Mouse (Mus musculus) CH12.LX (cell line): ENCODE data around the gene A930033H14Rik. TPM values are rescaled to one million over a fixed set of nuclear protein-coding genes. Genes with fewer than 3 reads are reported as not detected.

Experiments used
- DNase-seq: peaks from one replicate; pipeline ENCODE4 v3.0.0-alpha.2; 2013; ENCODE audit errors: extremely low read depth
- H3K27ac ChIP-seq: 2 replicates; pipeline ENCODE4 v1.5.1; 2012; ENCODE audit warnings: low read depth, mild to moderate bottlenecking, control low read depth, moderate library complexity; ENCODE audit not compliant: insufficient read depth
- H3K27me3 ChIP-seq: replicated peaks from 2 replicates; pipeline ENCODE3; 2012; ENCODE audit warnings: inconsistent platforms
- H3K36me3 ChIP-seq, 2 experiments: replicated peaks in 1 of 2; 2 replicates each; pipeline versions ENCODE3 to v1.6.1; 2012; ENCODE audit warnings: inconsistent platforms in 1 of 2, low read length in 1 of 2, mild to moderate bottlenecking in 1 of 2, mixed read lengths in 1 of 2, moderate library complexity in 1 of 2; ENCODE audit not compliant: control insufficient read depth in 1 of 2, insufficient read depth in 1 of 2
- H3K4me1 ChIP-seq, 2 experiments: 2 replicates each; pipeline ENCODE4 v1.6.1; 2012; ENCODE audit warnings: inconsistent platforms in 1 of 2, moderate library complexity in 1 of 2; ENCODE audit not compliant: insufficient read depth in 2 of 2, control insufficient read depth in 1 of 2
- H3K4me2 ChIP-seq: 2 replicates; pipeline ENCODE4 v1.6.1; 2012; ENCODE audit warnings: low read depth, mild to moderate bottlenecking, control low read depth; ENCODE audit not compliant: poor library complexity, insufficient read depth, severe bottlenecking
- H3K4me3 ChIP-seq, 3 experiments: fragments of 150-350 bp in 1 of 3; sonication (generic) in 1 of 3; replicated peaks in 1 of 3; 2 replicates each; pipeline versions ENCODE3 to v1.5.1; 2011 to 2012; ENCODE audit warnings: low read depth in 2 of 3, low read length in 2 of 3, mild to moderate bottlenecking in 2 of 3, moderate library complexity in 2 of 3, control low read depth in 1 of 3, improper control_type of control experiment in 1 of 3, inconsistent platforms in 1 of 3, mixed read lengths in 1 of 3; ENCODE audit not compliant: poor library complexity in 1 of 3
- H3K79me2 ChIP-seq: replicated peaks from 2 replicates; pipeline ENCODE4 v1.6.1; 2012; ENCODE audit warnings: mild to moderate bottlenecking, moderate library complexity; ENCODE audit not compliant: control insufficient read depth, poor library complexity, insufficient read depth, severe bottlenecking; ENCODE audit errors: extremely low read depth
- H3K9ac ChIP-seq: 2 replicates; pipeline ENCODE4 v1.6.1; 2012; ENCODE audit warnings: low read depth, mild to moderate bottlenecking, control low read depth, moderate library complexity; ENCODE audit not compliant: insufficient read depth
- H3K9me3 ChIP-seq: replicated peaks from 2 replicates; pipeline ENCODE3; 2012; ENCODE audit warnings: low read length, inconsistent platforms, mixed read lengths
- BHLHE40 ChIP-seq: IDR thresholded peaks from 2 replicates; pipeline ENCODE4 v1.6.1; 2011; ENCODE audit warnings: mild to moderate bottlenecking, low read depth, low read length, improper control_type of control experiment
- CHD2 ChIP-seq: IDR thresholded peaks from 2 replicates; pipeline ENCODE4 v1.6.1; 2011; ENCODE audit warnings: low read length, improper control_type of control experiment
- CTCF ChIP-seq, 2 experiments: IDR thresholded peaks in 1 of 2; conservative IDR thresholded peaks in 1 of 2; 2 replicates each; pipeline ENCODE4 v1.5.1; 2011 to 2012; ENCODE audit warnings: low read depth in 2 of 2, low read length in 2 of 2, improper control_type of control experiment in 1 of 2, inconsistent platforms in 1 of 2, mild to moderate bottlenecking in 1 of 2, moderate library complexity in 1 of 2
- EP300 ChIP-seq: IDR thresholded peaks from 2 replicates; pipeline ENCODE4 v1.6.1; 2011; ENCODE audit warnings: low read length, improper control_type of control experiment
- ETS1 ChIP-seq: conservative IDR thresholded peaks from 2 replicates; pipeline ENCODE4 v1.6.1; 2012; ENCODE audit warnings: low read depth, mild to moderate bottlenecking, inconsistent platforms, low read length, improper control_type of control experiment, moderate library complexity
- GABPA ChIP-seq: IDR thresholded peaks from 2 replicates; pipeline ENCODE4 v1.6.1; 2012; ENCODE audit warnings: low read depth, low read length, improper control_type of control experiment, inconsistent platforms; ENCODE audit not compliant: insufficient replicate concordance
- IRF4 ChIP-seq: IDR thresholded peaks from 2 replicates; pipeline ENCODE4 v1.6.1; 2014; ENCODE audit warnings: low read depth, mild to moderate bottlenecking, inconsistent platforms, low read length, improper control_type of control experiment
- JUN ChIP-seq: IDR thresholded peaks from 2 replicates; pipeline ENCODE4 v1.6.1; 2011; ENCODE audit warnings: low read depth, mild to moderate bottlenecking, low read length, improper control_type of control experiment, moderate library complexity; ENCODE audit not compliant: insufficient read depth
- JUND ChIP-seq: conservative IDR thresholded peaks from 2 replicates; pipeline ENCODE4 v1.6.1; 2011; ENCODE audit warnings: low read depth, low read length, improper control_type of control experiment
- KAT2A ChIP-seq: IDR thresholded peaks from 2 replicates; pipeline ENCODE4 v1.6.1; 2012; ENCODE audit warnings: low read length, improper control_type of control experiment, inconsistent platforms; ENCODE audit not compliant: insufficient replicate concordance
- MAFK ChIP-seq: IDR thresholded peaks from 2 replicates; pipeline ENCODE4 v1.6.1; 2011; ENCODE audit warnings: low read length, improper control_type of control experiment; ENCODE audit not compliant: insufficient replicate concordance
- MAZ ChIP-seq: IDR thresholded peaks from 2 replicates; pipeline ENCODE4 v1.6.1; 2012; ENCODE audit warnings: low read depth, mild to moderate bottlenecking, inconsistent platforms, low read length, improper control_type of control experiment, moderate library complexity
- MEF2A ChIP-seq: IDR thresholded peaks from 2 replicates; pipeline ENCODE4 v1.6.1; 2014; ENCODE audit warnings: low read depth, mild to moderate bottlenecking, inconsistent platforms, low read length, improper control_type of control experiment, borderline replicate concordance
- NELFE ChIP-seq: IDR thresholded peaks from 2 replicates; pipeline ENCODE4 v1.6.1; 2011; ENCODE audit warnings: low read depth, low read length, improper control_type of control experiment
- NRF1 ChIP-seq: IDR thresholded peaks from 2 replicates; pipeline ENCODE4 v1.6.1; 2014; ENCODE audit warnings: low read depth, mild to moderate bottlenecking, inconsistent platforms, low read length, improper control_type of control experiment, moderate library complexity
- PAX5 ChIP-seq: IDR thresholded peaks from 2 replicates; pipeline ENCODE4 v1.6.1; 2012; ENCODE audit warnings: low read length, inconsistent platforms, mixed read lengths
- POLR2AphosphoS2 ChIP-seq: IDR thresholded peaks from 2 replicates; pipeline ENCODE4 v1.6.1; 2011; ENCODE audit warnings: low read depth, low read length, improper control_type of control experiment
- RAD21 ChIP-seq: IDR thresholded peaks from 2 replicates; pipeline ENCODE4 v1.6.1; 2011; ENCODE audit warnings: low read depth, mild to moderate bottlenecking, low read length, improper control_type of control experiment, moderate library complexity
- RCOR1 ChIP-seq: conservative IDR thresholded peaks from 2 replicates; pipeline ENCODE4 v1.6.1; 2012; ENCODE audit warnings: low read depth, mild to moderate bottlenecking, inconsistent platforms, low read length, improper control_type of control experiment
- SMC3 ChIP-seq: IDR thresholded peaks from 2 replicates; pipeline ENCODE4 v1.6.1; 2011; ENCODE audit warnings: low read depth, low read length, improper control_type of control experiment
- TCF12 ChIP-seq: IDR thresholded peaks from 2 replicates; pipeline ENCODE4 v1.6.1; 2014; ENCODE audit warnings: low read depth, mild to moderate bottlenecking, inconsistent platforms, low read length, improper control_type of control experiment
- UBTF ChIP-seq: IDR thresholded peaks from 2 replicates; pipeline ENCODE4 v1.6.1; 2012; ENCODE audit warnings: low read depth, mild to moderate bottlenecking, inconsistent platforms, low read length, improper control_type of control experiment, moderate library complexity
- USF1 ChIP-seq: IDR thresholded peaks from 2 replicates; pipeline ENCODE4 v1.6.1; 2014; ENCODE audit warnings: low read depth, mild to moderate bottlenecking, inconsistent platforms, low read length, improper control_type of control experiment
- ZC3H11A ChIP-seq: IDR thresholded peaks from 2 replicates; pipeline ENCODE4 v1.6.1; 2012; ENCODE audit warnings: low read depth, mild to moderate bottlenecking, inconsistent platforms, low read length, improper control_type of control experiment
- ZMIZ1 ChIP-seq: IDR thresholded peaks from 2 replicates; pipeline ENCODE4 v1.6.1; 2012; ENCODE audit warnings: low read depth, mild to moderate bottlenecking, inconsistent platforms, low read length, improper control_type of control experiment
- ZNF384 ChIP-seq: IDR thresholded peaks from 2 replicates; pipeline ENCODE4 v1.6.1; 2012; ENCODE audit warnings: low read depth, low read length, improper control_type of control experiment, inconsistent platforms
- dilution Hi-C: fragments of 300-500 bp; cut with MboI; formaldehyde crosslinking; loops from 2 replicates; pipeline ENCODE4 v1.14.3; 2020; ENCODE audit warnings: low sequenced_read_pairs; ENCODE audit not compliant: extremely low pct_unique_long_range_greater_than_20kb, extremely low pct_ligation_motif_present
- in situ Hi-C: fragments of 300-500 bp; cut with MboI; formaldehyde crosslinking; loops from 3 replicates; pipeline ENCODE4 v1.14.3; 2019; ENCODE audit warnings: low sequenced_read_pairs, low pct_ligation_motif_present, low pct_unique_long_range_greater_than_20kb, mixed read lengths
- polyA plus RNA-seq: library from polyadenylated mRNA; unstranded; fragments of >175 nt; gene quantifications from 2 replicates; pipeline ENCODE4 v1.2.1, GENCODE M21; 2012; ENCODE audit warnings: low read depth; ENCODE audit not compliant: insufficient read length
- total RNA-seq, 2 experiments: library from RNA; depleted of rRNA; stranded (reverse); fragments of 300-350 nt in 1 of 2; fragments of >200 nt in 1 of 2; gene quantifications; 2 replicates each; pipeline ENCODE4 v1.2.3; 2012 to 2014

The A930033H14Rik gene
- total and polyA plus RNA-seq, 3 experiments = 0.13 to 0.85 (median 0.46) TPM

- dilution Hi-C loops = no loop called here
- TF ChIP-seq BHLHE40 = no peak
- no peak for TF ChIP-seq IRF4
- TF ChIP-seq MAFK = no peak
- TF ChIP-seq JUN = no peak
- TF ChIP-seq JUND = no peak
- no peak for TF ChIP-seq POLR2AphosphoS2
- TF ChIP-seq NELFE = no peak
- no peak for TF ChIP-seq ZNF384
- no peak for TF ChIP-seq EP300
- no peak for TF ChIP-seq UBTF
- TF ChIP-seq CTCF (conservative IDR thresholded peaks at IDR 0.05 in 1 of 2, IDR thresholded peaks at IDR 0.05 in 1 of 2; ENCODE audit: low read depth in 2 of 2, low read length in 2 of 2) = no peak
- TF ChIP-seq MEF2A = no peak
- TF ChIP-seq USF1 = no peak
- TF ChIP-seq ZMIZ1 = no peak
- TF ChIP-seq ZC3H11A = no peak
- TF ChIP-seq KAT2A = no peak
- TF ChIP-seq SMC3 = no peak
Measured at GRCm38 (mm10) chr10:69180997-69181396, 31.9 kb downstream of the A930033H14Rik start.

GRCm38 (mm10) chr10:69179341-69179740 lies 33.6 kb downstream of the A930033H14Rik start:
- no peak for DNase-seq
- in situ Hi-C loops = no loop called here
- H3K9ac ChIP-seq = no peak overlapping the region
- no peak overlapping the region for H3K27ac ChIP-seq
- dilution Hi-C loops = no loop called here
- H3K36me3 ChIP-seq = no peaks in the 10 kb centered on the region
- no peaks in the 10 kb centered on the region for H3K27me3 ChIP-seq
- no peaks in the 10 kb centered on the region for H3K4me1 ChIP-seq
- H3K9me3 ChIP-seq = peaks cover 5% of the 10 kb centered on the region
- no peak overlapping the region for H3K4me3 ChIP-seq
- H3K79me2 ChIP-seq = no peaks in the 10 kb centered on the region
- no peak overlapping the region for H3K4me2 ChIP-seq
- TF ChIP-seq MAFK (no peak), CTCF (conservative IDR thresholded peaks at IDR 0.05 in 1 of 2, IDR thresholded peaks at IDR 0.05 in 1 of 2; ENCODE audit: low read depth in 2 of 2, low read length in 2 of 2) (no peak), TCF12 (no peak), JUN (no peak), MAZ (no peak), RAD21 (no peak), ZMIZ1 (no peak), RCOR1 (no peak), GABPA (no peak), ETS1 (no peak), BHLHE40 (no peak), NRF1 (no peak), PAX5 (no peak), CHD2 (no peak), MEF2A (no peak)

More at GRCm38 (mm10) chr10:69180997-69181396, 31.9 kb downstream of the A930033H14Rik start:
- Histone ChIP-seq H3K27ac (no peak overlapping the region), H3K4me3 (no peak overlapping the region), H3K4me2 (no peak overlapping the region), H3K9ac (no peak overlapping the region), H3K9me3 (peaks cover 11% of the 10 kb centered on the region), H3K4me1 (peaks cover 0 to 4% of the 10 kb centered on the region in 2 experiments; a peak in 2 of 4 replicates), H3K36me3 (no peaks in the 10 kb centered on the region), H3K79me2 (no peaks in the 10 kb centered on the region), H3K27me3 (no peaks in the 10 kb centered on the region)
- DNase-seq = no peak
- in situ Hi-C loops = no loop called here
